Comparison of ENCODE assay signal across 12 mouse cellular contexts in the genomic region with DNA sequence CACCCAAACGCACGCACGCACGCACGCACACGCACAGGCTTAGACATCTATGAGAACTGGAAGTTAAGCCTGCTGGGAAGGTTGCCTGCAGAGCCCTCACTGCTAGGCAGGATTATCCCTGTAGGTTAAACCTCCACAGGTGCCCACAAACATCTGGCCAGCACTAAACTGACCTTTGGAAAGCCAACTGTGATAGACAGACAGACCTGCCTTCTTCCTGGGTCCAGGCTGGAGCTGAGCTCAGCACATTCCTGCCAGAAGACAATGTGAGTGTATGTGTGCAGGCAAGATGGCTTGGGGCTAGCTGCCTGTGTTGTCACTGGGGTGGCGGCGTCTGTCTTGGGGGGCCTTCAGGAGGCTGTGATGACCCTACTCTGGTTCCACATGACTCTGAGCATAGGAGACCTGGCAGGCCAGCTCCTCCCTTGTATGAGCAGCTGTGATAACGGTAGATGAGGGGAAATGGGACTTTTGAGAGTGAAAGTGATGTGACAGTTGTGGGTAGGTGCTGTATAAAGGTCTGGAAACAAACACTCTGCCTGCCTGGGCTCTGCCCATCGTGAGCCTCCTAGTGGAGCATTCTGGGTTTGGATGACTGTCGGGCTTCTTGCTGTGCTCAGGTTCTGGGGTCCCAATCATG.
DNase-seq lines count a peak whose midpoint lies in the region; ATAC-seq and TF ChIP-seq lines count a peak whose summit lies in the region.
"Had no signal": no experiment of that assay in that cellular context is flagged by ENCODE, and none has a peak within 500 bp of the region (broad histone marks: within the 10 kb centered on the region; RNA-seq: fewer than 3 reads in every experiment).

No protein-coding gene starts in this region.

- no peaks in the 10 kb centered on the region for H3K4me1 ChIP-seq in hindbrain, embryonic 14.5 days (replicated peaks; ENCODE audit: control insufficient read depth, insufficient read depth, low read length)
- 0 out of 2 replicates have a peak, but pooled peaks cover 4% of the 10 kb centered on the region for H3K4me1 ChIP-seq in hindbrain, embryonic 12.5 days
- H3K4me1 ChIP-seq in small intestine, adult 2 months (ENCODE audit: control insufficient read depth, insufficient read depth, insufficient read length, low read length), result peaks cover 57% of the 10 kb centered on the region
- H3K4me1 ChIP-seq in neural tube, embryonic 15.5 days, result peaks cover 3% of the 10 kb centered on the region; the same call in 1 of the 2 replicates

- no peaks in the 10 kb centered on the region for H3K9me3 ChIP-seq in hindbrain, embryonic 14.5 days (ENCODE audit: control insufficient read depth, low read length)
- H3K9me3 ChIP-seq in hindbrain, embryonic 12.5 days (replicated peaks), result no peaks in the 10 kb centered on the region
- no peaks in the 10 kb centered on the region for H3K9me3 ChIP-seq in neural tube, embryonic 15.5 days (replicated peaks)
- H3K9me3 ChIP-seq: forebrain, embryonic 12.5 days had no signal

- TF ChIP-seq POLR2A in small intestine, adult 2 months (IDR thresholded peaks at IDR 0.05; ENCODE audit: low read depth, low read length), result no peak

- H3K27me3 ChIP-seq in hindbrain, embryonic 14.5 days (ENCODE audit: control insufficient read depth, insufficient read depth, low read length), result no peaks in the 10 kb centered on the region
- H3K27me3 ChIP-seq in hindbrain, embryonic 12.5 days, result no peaks in the 10 kb centered on the region
- no peaks in the 10 kb centered on the region for H3K27me3 ChIP-seq in small intestine, adult 2 months (ENCODE audit: control insufficient read depth, insufficient read depth, low read length)
- no peaks in the 10 kb centered on the region for H3K27me3 ChIP-seq in neural tube, embryonic 15.5 days (replicated peaks)
- H3K27me3 ChIP-seq: forebrain, embryonic 12.5 days had no signal

- H3K27ac ChIP-seq in hindbrain, embryonic 14.5 days, result 0 out of 2 replicates have a peak overlapping the region, but pooled peaks have one; percentile 20
- H3K27ac ChIP-seq in hindbrain, embryonic 12.5 days, result no peak overlapping the region
- peak overlapping the region; percentile 95 for H3K27ac ChIP-seq in small intestine, adult 2 months (ENCODE audit: insufficient read depth, low read depth, low read length)
- no peak overlapping the region for H3K27ac ChIP-seq in neural tube, embryonic 15.5 days (replicated peaks)
- H3K27ac ChIP-seq: forebrain, embryonic 12.5 days had no signal

- WGBS in hindbrain, embryonic 14.5 days, result 80% methylated on average over 11 of the region's 11 CpGs
- 81% methylated on average over 11 of the region's 11 CpGs for WGBS in hindbrain, embryonic 12.5 days
- 27% methylated on average over 11 of the region's 11 CpGs for WGBS in small intestine, adult 2 months
- 83% methylated on average over 11 of the region's 11 CpGs for WGBS in neural tube, embryonic 15.5 days

- DNase-seq in hindbrain, embryonic 14.5 days (ENCODE audit: low spot score), result no peak
- DNase-seq in kidney, postnatal 25 days, result peak; percentile 42 to 62
- DNase-seq in cerebellum, adult 9-11 months, result no peak
- DNase-seq in ovary, postnatal 10 days (ENCODE audit: low spot score), result no peak
- DNase-seq: adrenal gland, adult 8-10 months; cerebellum, postnatal 36 days had no signal

- H3K9ac ChIP-seq in hindbrain, embryonic 14.5 days, result no peak overlapping the region
- no peak overlapping the region for H3K9ac ChIP-seq in hindbrain, embryonic 12.5 days
- H3K9ac ChIP-seq in neural tube, embryonic 15.5 days (replicated peaks), result no peak overlapping the region
- H3K9ac ChIP-seq: forebrain, embryonic 12.5 days had no signal

- TF ChIP-seq CTCF in small intestine, adult 2 months (IDR thresholded peaks at IDR 0.05; ENCODE audit: extremely low read depth, insufficient read length, insufficient replicate concordance, low read depth, low read length), result peak; percentile 24; the same call in 1 of the 2 replicates

- no peak for ATAC-seq in hindbrain, embryonic 14.5 days (ENCODE audit: low FRiP score)
- ATAC-seq in hindbrain, embryonic 12.5 days (ENCODE audit: low FRiP score), result no peak
- peak; percentile 48 for ATAC-seq in CD4-positive, CD25-positive, alpha-beta regulatory T cell, adult 4 months
- no peak for ATAC-seq in neural tube, embryonic 15.5 days (ENCODE audit: low FRiP score)

- H3K4me3 ChIP-seq in hindbrain, embryonic 14.5 days (replicated peaks; ENCODE audit: low read length), result no peak overlapping the region
- H3K4me3 ChIP-seq in hindbrain, embryonic 12.5 days, result no peak overlapping the region
- H3K4me3 ChIP-seq in small intestine, adult 2 months (ENCODE audit: low read depth, low read length), result peak overlapping the region; percentile 7
- H3K4me3 ChIP-seq in neural tube, embryonic 15.5 days (replicated peaks), result no peak overlapping the region
- H3K4me3 ChIP-seq: forebrain, embryonic 12.5 days; myocyte had no signal

- no peaks in the 10 kb centered on the region for H3K36me3 ChIP-seq in hindbrain, embryonic 14.5 days (replicated peaks; ENCODE audit: control insufficient read depth, insufficient read depth)
- H3K36me3 ChIP-seq in hindbrain, embryonic 12.5 days, result no peaks in the 10 kb centered on the region
- no peaks in the 10 kb centered on the region for H3K36me3 ChIP-seq in small intestine, adult 2 months (ENCODE audit: control insufficient read depth, insufficient read depth, low read length)
- no peaks in the 10 kb centered on the region for H3K36me3 ChIP-seq in neural tube, embryonic 15.5 days
- H3K36me3 ChIP-seq: forebrain, embryonic 12.5 days had no signal

- H3K4me2 ChIP-seq in hindbrain, embryonic 14.5 days (replicated peaks), result no peak overlapping the region
- H3K4me2 ChIP-seq in hindbrain, embryonic 12.5 days (replicated peaks), result no peak overlapping the region
- no peak overlapping the region for H3K4me2 ChIP-seq in neural tube, embryonic 15.5 days
- H3K4me2 ChIP-seq: forebrain, embryonic 12.5 days had no signal

Comparison
In these comparisons a context has a peak if more than half of its experiments do, and no peak if none do; other contexts are left out.
1. H3K27ac ChIP-seq: peak in hindbrain, embryonic 14.5 days (single experiment) and small intestine, adult 2 months (single experiment); none in hindbrain, embryonic 12.5 days (single experiment) and neural tube, embryonic 15.5 days (single experiment).
2. DNase-seq: peak in kidney, postnatal 25 days (2 of 2); none in hindbrain, embryonic 14.5 days (single experiment), cerebellum, adult 9-11 months (single experiment) and ovary, postnatal 10 days (single experiment).